Mouse (Mus musculus) c-Kit-positive CD71-positive TER-119-negative erythroid progenitor cells, embryonic 14.5 days (primary cell): ENCODE measurements around the gene Olfr746.

Experiments
- DNase-seq: peaks from one replicate; pipeline ENCODE4 v3.0.0-alpha.2; 2013; ENCODE audit warnings: low read depth

Gene Olfr746

DNA sequence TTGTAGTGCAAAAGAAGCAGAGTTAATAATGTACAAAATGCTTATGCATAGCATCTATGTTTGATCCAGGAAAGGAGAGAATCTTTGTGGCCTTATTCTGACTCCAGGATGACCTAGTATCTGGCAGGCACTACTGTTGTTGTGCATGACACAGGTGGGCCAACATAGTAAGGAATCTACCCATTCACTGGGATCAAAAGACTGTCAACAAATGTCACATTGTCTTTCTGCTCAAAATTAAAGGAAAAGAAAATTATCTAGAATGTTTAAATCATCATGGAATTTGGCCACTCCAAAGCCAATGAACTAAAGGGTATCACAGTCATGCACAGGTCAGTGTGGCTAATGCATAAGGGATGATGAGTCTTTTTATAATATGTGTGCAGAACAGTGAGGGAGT is at the start of gene Olfr746:
Gene Olfr746 (plus strand): TSS at position 301 of the 400 bp plus-strand sequence.
- no peak for DNase-seq

DNA sequence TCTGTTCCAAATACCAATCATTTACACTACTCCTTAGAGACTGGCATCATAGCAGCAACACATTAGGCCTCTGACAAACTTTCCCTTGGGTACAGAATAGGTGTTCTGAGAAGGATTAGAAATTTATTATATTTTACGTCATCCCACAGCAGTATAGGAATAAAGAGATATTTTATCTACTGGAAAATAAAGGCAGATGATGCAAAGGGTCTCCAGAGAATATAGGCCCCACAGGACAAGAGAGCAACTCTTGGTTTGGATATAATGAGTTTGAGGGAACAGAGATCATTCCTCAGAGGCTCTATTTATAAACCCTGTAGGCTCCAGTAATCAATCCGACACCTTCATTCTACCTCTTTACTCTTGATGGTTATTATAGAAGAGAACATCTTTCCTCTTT is 32.3 kb upstream of the Olfr746 start, which contains the start of gene Olfr744:
Gene Olfr744 (plus strand): TSS at position 301 of the 400 bp plus-strand sequence.
- no peak for DNase-seq

DNA sequence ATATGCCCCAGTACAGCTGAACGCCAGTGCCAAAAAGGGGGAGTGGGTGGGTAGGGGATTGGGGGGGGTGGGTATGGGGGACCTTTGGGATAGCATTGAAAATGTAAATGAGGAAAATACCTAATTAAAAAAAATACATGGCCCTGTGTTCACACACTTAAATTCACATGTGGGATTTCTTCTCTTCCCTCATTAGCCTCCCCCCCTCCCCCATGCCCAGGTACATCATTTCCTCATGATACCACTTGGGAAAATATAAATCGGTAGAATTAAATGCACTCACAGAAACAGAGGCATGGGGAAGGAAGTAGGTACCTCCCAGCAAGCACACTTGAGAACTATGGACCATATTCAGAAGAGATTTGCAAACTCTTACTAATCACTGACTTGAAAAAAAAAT is 7.8 kb upstream of the Olfr746 start, which contains the start of gene Olfr745:
Gene Olfr745 (plus strand): TSS at position 301 of the 400 bp plus-strand sequence.
- DNase-seq = no peak

DNA sequence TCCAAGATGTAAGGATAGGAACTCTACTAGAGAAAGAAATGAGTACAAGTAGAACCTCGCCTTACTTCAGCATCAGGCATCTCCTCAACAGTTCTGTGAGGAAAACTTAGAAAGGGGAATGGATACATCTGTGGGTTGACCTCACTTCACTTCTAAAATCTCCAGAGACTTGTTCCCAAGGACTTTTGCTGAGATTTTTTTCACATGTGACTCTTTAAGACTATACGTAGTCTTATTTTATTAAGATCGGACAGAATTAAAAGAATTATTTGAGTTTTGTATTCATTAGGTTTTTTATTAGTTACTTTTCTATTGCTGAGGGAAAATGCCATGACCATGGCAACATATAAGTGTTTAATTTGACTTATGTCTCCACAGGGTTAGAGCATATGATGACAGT is 46.2 kb downstream of the Olfr746 start, which contains the start of gene Olfr747:
Gene Olfr747 (minus strand): TSS at position 101 of the 400 bp plus-strand sequence.
- DNase-seq = no peak
